Mouse (Mus musculus) B cell, adult 67 days (primary cell): ENCODE measurements around the gene Lsm7. TPM values are rescaled to one million over a fixed set of nuclear protein-coding genes. Genes with fewer than 3 reads are reported as not detected.

Experiments used
- total RNA-seq, 2 experiments: library from RNA; stranded (reverse); gene quantifications; 4 replicates each; pipeline ENCODE4 v1.2.4; 2023

Gene Lsm7
- total RNA-seq: 10 to 100 TPM; 31.9 to 37.1 TPM

DNA sequence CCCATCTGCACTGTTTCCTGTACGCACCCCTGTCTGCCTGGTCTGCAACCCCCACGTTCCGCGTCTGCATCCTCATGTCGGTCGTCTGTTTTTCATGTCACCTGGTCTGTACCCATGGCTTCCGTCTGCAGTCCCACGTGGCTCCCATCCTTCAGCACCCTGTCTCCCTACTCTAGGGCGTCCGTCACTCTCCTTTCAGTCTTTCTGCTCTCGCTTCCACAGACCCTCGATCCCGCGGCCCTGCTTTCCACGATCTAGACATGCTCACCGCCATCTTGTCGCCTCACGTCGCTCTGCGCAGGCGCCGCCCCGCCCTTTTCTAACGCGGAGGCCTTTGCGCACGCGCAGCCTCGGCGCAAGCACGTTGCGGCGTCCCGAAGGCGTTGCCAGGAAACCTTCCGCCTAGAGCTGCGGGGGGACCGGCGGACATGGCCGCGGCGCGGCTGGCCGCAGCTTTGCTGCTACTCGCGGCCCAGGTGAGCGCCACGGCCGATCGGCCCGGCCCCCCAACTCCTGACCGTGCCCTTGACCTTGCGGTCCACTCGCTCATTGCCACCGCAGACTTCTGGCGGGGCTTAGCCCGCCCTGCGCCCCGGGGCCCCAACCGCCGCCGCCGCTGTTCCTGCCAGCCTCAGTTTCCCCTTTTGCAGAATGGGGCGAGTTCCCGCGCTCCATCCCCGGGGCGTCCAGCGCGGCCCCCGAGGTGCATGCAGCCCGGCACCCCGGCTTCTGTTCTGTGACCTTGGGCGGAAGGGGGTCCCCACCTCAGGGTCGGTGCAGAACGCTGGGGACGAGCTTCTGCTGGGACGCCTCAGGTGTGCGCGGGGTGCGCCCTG, at the start of gene Lsm7, which contains the start of gene Sppl2b:
Gene Lsm7 (minus strand): TSS at position 297 of the 836 bp plus-strand sequence.
Gene Sppl2b (plus strand): TSS at position 363 of the 836 bp plus-strand sequence.

DNA sequence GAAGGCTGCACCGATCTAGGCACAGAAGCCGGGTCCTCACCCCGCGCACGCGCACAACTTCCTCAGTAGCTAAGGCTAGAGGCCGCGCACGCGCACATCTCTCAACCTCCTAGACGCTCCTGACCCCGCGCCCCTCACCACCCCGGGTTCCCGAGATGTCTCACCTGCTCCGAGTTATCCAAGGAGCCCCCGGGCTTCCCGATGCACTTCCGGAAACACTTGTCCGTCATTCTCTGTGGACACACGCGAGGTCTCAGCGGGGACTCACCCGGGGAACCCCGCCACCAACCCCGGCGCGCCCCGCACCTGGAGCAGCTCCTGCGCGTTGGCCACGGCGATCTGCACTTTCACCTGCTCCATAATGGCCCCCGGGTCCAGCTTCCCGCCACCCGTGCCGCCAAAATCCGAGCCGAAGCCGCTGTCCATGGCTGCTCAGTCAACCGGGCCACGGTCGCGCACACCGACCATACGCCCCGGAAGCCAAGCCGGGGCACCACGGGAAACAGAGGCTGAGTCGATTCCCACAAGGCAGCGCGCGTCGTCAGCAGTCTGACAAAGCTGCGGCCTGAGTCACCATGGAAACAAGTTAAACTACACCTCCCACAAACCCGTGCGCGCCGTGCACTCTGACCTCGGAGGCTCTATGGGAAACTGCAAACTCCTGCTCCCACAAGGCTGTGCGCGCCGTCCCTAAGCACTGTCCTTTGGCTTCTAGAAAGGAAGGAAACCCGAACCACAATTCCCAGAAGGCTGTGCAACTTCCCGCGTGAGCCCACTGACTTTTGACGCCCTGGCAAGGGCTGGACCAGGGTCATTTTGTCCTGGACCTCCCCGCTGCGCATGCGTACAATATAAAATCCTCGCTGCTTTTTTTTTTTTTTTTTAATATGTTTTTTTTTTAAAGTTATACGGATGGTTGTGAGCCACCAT, 45.6 kb upstream of the Lsm7 start, which contains the start of gene Timm13:
Gene Timm13 (minus strand): TSS at position 652 of the 930 bp plus-strand sequence.

GRCm38 (mm10) chr10:80871581-80871980, 16.6 kb upstream of the Lsm7 start, which contains the start of gene Tmprss9:
TSS of gene Tmprss9 (plus strand) at chr10:80871848.

DNA sequence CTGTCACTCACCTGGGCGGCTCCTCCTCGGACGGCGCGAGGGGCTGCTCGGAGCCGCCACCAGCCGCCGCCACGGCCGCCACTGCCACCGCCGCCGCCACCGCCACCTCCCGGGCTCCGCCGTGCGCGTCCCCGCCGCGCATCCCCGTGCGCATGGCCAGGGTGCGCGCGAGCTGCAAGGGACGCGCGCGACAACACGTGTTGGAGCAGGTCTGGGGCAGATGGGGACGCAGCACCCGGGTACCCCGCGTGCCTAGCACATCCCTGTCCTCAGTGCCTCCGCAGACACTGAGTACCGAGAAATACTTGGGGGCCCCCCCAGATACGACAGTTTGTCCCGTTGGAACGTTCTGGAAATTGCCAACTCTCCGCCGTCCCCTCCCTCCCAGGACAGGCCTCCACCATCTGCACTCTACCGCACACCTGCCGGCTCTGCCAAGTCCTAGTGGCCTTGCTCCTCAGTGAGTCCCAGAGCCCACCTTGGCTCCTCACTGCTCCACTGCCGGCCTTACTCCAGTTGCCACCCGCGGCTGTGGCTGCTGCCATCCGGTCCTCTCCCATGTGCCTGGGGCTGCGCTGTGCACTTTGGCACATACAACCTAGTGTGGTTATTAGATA, 11.0 kb downstream of the Lsm7 start, which contains the start of gene Lingo3:
Gene Lingo3 (minus strand): TSS at position 109 of the 617 bp plus-strand sequence.

DNA sequence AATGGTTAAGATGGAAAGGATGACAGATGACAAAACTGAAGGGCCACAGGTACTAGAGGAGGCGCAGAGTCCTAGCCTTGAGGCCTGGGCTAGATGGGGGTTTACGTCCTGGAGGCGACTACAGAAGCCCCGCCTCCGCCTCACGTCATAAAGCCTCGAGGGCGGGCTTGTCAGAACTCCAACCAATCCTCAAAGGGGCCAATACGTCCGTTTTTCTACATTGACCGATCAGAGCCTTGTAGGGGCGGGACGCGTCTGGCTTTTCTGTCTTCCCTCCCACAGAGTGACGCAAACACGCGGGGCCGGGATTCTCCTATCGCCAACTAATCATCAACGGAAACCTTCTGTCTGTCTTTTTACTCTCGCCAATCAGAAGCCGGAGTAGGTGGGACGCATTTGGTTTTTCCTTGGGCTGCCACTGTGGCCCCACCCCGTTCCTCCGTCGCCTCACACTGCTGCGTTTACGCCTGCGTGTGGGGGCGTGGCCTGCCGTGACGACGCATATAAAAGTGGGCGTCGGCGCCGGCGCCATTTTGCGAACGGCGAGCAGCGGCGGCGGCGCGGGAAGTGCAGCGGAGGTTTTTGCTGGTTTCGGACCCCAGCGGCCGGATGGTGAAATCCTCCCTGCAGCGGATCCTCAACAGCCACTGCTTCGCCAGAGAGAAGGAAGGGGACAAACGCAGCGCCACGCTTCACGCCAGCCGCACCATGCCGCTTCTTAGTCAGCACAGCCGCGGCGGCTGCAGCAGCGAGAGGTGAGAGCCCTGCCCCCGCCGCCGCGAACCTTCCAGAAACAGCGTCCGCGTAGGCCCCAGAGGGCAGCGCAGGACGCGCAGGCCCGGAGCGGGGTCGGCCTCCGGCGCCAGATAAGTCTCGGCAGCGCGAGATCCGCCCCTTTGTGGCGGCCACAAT, 28.6 kb downstream of the Lsm7 start, which contains the start of gene Oaz1:
Gene Oaz1 (plus strand): TSS at position 506 of the 912 bp plus-strand sequence.

DNA sequence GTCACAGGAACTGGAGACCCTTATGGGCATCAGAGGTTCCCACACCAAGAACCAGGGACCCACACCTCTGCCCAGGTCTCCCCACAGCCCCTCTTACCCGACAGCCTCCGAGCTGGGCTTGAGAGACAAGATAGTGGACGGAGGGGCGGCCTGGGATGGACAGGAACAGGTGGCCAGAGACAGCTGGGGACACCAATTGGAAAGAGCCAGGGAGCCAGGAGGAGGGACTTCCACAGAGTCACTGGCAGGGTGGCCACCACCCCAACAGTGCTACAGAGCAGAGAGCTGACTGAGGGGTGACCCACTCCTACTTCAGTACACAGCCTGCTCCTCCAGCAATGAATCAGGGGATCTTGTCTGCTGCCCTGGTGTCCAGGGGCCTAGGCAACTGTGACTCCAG, 41.6 kb downstream of the Lsm7 start, which contains the start of gene Jsrp1:
Gene Jsrp1 (minus strand): TSS at position 133 of the 400 bp plus-strand sequence.

GRCm38 (mm10) chr10:80804916-80805315, 50.1 kb downstream of the Lsm7 start, which contains the start of gene Amh:
TSS of gene Amh (plus strand) at chr10:80805243.

Other genes with a start within 250 kb of the Lsm7 start
- gene Gm49322, start 249.2 kb downstream of the Lsm7 start, total RNA-seq: 10 to 100 TPM in 1 of 2 experiments, 1 to 10 TPM in 1; 9.1 to 10.4 TPM
- gene Csnk1g2, start 232.4 kb downstream of the Lsm7 start, total RNA-seq: 100 to 1,000 TPM; 203 to 222 TPM
- 10 to 100 TPM; 32.1 to 40.9 TPM for gene Btbd2, start 198.1 kb downstream of the Lsm7 start, total RNA-seq
- 100 to 1,000 TPM; 441 to 463 TPM for gene Mknk2, start 177.1 kb downstream of the Lsm7 start, total RNA-seq
- gene Mob3a, start 153.2 kb downstream of the Lsm7 start, total RNA-seq: 100 to 1,000 TPM; 123 to 146 TPM
- gene Izumo4, start 153.0 kb downstream of the Lsm7 start, total RNA-seq: 10 to 100 TPM; 45.0 to 50.1 TPM
- 100 to 1,000 TPM; 148 to 163 TPM for gene Ap3d1, start 112.9 kb downstream of the Lsm7 start, total RNA-seq
- gene Dot1l, start 100.0 kb downstream of the Lsm7 start, total RNA-seq: 10 to 100 TPM; 68.5 to 68.9 TPM
- gene Sf3a2, start 57.0 kb downstream of the Lsm7 start, total RNA-seq: 10 to 100 TPM; 69.1 to 83.5 TPM
- 100 to 1,000 TPM; 151 to 152 TPM for gene Plekhj1, start 56.6 kb downstream of the Lsm7 start, total RNA-seq
- gene Amh, start 50.0 kb downstream of the Lsm7 start, total RNA-seq: 1 to 10 TPM; 1.2 to 2.7 TPM
- not detected for gene Jsrp1, start 41.7 kb downstream of the Lsm7 start, total RNA-seq
- gene Oaz1, start 28.6 kb downstream of the Lsm7 start, total RNA-seq: 100 to 1,000 TPM; 496 to 510 TPM
- not detected for gene Lingo3, start 11.2 kb downstream of the Lsm7 start, total RNA-seq
- 10 to 100 TPM; 33.2 to 34.7 TPM for gene Sppl2b, start 66 bp upstream of the Lsm7 start, total RNA-seq
- gene Tmprss9, start 16.6 kb upstream of the Lsm7 start, total RNA-seq: not detected
- gene Timm13, start 45.8 kb upstream of the Lsm7 start, total RNA-seq: 10 to 100 TPM; 57.8 to 77.8 TPM
- 10 to 100 TPM; 14.6 to 16.0 TPM for gene Lmnb2, start 63.0 kb upstream of the Lsm7 start, total RNA-seq
- gene Gadd45b, start 74.9 kb upstream of the Lsm7 start, total RNA-seq: 10 to 100 TPM; 32.5 to 39.0 TPM
- under 1 TPM; 0.21 to 0.41 TPM for gene Gng7, start 159.7 kb upstream of the Lsm7 start, total RNA-seq
- not detected for gene Diras1, start 170.5 kb upstream of the Lsm7 start, total RNA-seq
- 10 to 100 TPM; 15.6 to 18.9 TPM for gene Slc39a3, start 182.2 kb upstream of the Lsm7 start, total RNA-seq
- gene Sgta, start 205.0 kb upstream of the Lsm7 start, total RNA-seq: 10 to 100 TPM; 57.0 to 65.1 TPM
- gene Thop1, start 214.8 kb upstream of the Lsm7 start, total RNA-seq: 10 to 100 TPM; 11.9 to 15.9 TPM
- not detected for gene Creb3l3, start 243.7 kb upstream of the Lsm7 start, total RNA-seq